Mouse (Mus musculus): ENCODE measurements around the gene Zfp810. TPM values are rescaled to one million over a fixed set of nuclear protein-coding genes. Genes with fewer than 3 reads are reported as not detected.

Zfp810 gene
- total RNA-seq, 2 experiments from 2014 or later = 16.0 to 17.8 TPM

DNA sequence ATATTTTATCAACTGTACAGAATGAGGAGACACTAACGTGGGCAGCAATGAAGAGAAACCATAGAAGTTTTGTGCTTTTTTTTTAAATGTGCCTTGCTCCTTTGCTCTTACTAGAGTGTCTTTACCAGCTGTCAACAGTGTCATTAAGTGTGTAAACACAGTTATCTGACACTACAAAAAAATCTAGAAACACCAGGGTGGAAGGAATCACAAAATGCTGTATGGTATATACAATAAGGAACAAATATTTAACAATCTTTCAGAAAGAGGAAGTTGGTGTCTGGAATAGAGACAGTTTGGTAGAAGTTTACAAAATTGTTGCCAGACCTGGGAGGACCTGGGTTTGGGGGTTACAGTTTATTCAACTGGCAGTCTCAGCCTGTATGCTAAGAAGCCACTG, 45.9 kb downstream of the Zfp810 start:
- DNase-seq (ENCODE audit: extremely low spot score in 1 of 2, low spot score in 1 of 2) = no peak

DNA sequence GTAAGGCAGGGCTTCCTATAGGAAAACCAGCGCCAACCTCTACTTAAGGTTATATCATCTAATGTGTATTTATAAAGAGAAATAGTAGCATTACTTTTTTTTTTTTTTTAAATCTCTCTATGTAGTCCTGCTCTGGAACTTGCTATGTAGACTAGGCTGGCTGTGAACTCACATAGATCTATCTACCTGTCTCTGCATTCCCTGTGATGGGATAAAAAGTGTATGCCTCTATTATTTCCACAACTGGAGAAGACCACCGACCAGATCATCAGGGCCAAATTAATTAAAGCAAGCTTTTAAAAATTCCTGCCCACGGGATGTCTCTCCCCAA, 47.4 kb downstream of the Zfp810 start:
- no peak for DNase-seq (ENCODE audit: extremely low spot score in 1 of 2, low spot score in 1 of 2)

DNA sequence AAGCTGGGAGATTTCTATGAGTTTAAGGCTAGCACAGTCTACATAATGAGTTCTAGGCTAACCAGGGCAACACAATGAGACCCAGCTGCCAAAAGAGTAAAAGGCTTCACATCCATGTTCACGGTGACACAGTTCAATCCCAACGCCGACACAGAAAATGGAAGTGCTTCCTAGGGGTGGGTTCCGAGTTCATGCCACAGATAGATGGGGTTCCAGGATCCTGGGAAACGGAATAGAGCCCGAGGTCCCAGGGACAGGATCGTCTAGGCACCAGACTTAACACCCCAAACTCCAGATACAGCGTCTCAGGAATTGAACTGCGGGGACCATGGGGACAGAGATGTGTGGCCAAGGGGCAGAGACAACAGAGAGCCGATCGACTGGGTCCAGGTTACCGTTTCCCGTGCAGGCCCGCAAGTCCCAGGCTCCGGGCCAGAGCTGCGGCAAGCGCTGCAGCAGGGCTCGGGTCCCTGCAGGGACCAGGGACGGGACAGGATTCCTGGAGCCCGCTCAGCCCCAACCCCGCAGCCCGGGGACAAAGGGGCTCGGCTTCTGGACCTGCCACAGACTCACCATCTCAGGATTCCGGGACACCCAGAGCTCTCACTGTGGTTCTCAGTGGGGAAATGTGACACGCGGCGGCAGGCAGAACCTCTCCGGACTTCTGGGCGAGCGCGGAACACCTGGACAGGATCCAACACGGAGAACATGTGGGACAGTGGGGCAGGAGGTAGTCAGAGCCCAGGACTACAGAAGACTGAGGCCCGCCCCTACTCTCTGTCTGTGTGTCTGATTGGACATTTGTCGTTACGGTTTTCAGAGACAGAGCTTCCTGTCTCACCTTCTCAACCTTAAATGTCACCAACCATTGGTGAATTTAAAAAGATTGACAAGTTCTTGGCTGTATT, 48.0 kb downstream of the Zfp810 start, which contains the start of gene Zfp599:
TSS of gene Zfp599 (minus strand) at position 712 of the 908 bp plus-strand sequence.
- DNase-seq (ENCODE audit: extremely low spot score in 1 of 2, low spot score in 1 of 2) = peak; percentile 27 to 31

DNA sequence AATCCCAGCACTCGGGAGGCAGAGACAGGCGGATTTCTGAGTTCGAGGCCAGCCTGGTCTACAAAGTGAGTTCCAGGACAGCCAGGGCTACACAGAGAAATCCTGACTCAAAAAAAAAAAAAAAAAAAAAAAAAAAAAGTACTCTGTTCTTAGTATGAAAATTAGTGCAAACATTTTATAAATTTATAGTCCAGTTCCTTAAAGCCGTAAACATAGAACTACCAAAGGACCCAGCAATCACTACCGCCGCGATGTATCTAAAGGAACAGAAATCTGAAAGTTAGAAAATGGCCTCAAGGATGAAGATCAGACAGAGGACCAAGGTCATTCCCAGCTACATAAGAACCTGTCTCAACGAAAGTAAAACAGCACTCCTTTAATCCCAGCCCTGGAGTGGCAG, 48.7 kb downstream of the Zfp810 start:
- DNase-seq (ENCODE audit: extremely low spot score in 1 of 2, low spot score in 1 of 2) = no peak

DNA sequence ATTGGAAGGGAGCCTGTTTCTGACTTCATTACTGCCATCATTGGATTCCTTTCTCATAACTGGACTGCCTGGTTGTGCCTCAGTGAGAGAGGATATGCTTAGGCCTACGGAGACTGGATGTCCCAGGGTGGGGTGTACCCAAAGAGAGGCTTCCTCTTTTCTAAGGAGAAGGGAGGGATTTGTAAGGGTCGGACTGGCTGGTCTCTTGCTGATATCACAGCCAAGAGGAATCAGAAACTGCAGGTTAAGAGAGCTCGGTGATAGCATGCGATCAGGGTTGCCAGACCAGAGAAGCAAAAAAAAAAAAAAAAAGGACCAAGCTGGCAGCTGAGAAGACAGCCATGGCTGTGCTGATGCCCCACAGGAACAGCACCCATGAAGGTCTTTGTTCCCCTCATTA, 50.9 kb downstream of the Zfp810 start:
- no peak for DNase-seq (ENCODE audit: extremely low spot score in 1 of 2, low spot score in 1 of 2)

DNA sequence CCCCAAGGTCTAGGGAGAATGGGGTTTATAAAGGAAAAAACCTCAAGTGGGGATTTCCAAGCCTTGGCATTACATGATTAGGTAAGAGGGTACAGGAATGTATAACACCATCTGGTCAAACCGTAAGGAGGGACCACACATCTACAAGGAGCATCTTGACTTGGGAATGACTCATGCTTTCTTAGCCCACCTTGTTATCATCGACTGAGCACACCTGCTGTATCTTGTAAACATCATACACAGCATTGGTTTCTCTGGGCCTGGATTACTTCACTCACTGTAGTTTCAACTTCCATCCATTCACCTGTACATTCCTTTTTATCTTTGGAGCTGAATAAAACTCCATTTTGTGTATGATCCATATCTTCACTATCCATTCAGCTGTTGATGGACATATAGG, 63.2 kb downstream of the Zfp810 start:
- DNase-seq (ENCODE audit: extremely low spot score in 1 of 2, low spot score in 1 of 2) = no peak

DNA sequence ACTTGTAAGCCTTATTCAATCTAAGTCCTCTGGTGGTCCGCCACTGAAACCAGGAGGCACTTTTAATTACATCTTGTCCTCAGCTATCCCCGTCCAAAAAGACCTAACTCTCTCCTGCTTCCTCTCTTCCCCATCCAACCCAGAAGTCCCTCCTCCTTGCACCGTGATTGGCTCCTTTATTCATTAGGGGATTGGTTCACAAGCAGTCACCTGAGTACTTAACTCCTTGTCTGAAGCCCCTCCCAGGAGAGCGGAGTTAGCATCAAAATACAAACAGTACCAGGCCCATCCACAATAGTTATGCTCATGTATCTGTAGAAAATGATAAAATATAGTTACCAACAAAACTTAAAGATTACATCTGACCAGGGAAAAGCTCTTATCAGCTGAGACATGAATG, 67.4 kb downstream of the Zfp810 start:
- no peak for DNase-seq (ENCODE audit: extremely low spot score in 1 of 2, low spot score in 1 of 2)

DNA sequence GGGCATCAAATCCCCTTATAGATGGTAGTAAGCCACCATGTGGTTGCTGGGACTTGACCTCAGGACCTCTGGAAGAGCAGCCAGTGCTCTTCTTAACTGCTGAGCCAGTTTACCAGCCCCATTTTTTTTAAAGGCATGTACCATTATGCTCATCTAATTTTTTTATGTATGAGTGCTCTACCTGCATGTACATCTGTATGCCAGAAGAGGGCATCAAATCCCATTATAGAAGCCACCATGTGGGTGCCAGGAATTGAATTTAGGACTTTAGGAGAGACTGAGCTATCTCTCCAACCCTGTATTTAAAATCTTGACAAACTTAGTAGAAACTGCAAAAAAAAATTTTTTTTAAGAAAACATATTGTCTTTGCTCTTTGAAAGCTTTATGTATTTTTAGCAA, 76.9 kb downstream of the Zfp810 start:
- DNase-seq (ENCODE audit: extremely low spot score in 1 of 2, low spot score in 1 of 2) = no peak

DNA sequence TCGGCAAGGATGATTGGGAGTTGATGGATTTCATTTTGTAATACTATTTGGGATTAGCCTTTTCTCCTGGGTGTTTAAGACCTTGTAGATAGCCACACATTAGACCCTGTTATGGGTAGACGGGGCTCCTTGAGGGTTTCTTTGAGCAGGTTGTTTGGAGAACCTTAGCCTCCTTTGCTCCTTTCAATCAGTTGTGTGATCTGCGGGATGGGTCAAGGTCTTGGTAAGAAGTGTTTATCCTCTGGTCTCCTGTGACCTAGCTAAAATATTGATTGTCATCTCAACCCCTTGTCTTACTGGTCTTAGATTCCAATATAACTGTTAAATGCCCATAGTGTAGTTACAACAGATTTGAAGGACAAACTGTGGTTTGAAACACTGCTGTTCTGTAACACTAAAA, 77.4 kb downstream of the Zfp810 start:
- DNase-seq (ENCODE audit: extremely low spot score in 1 of 2, low spot score in 1 of 2) = no peak

DNA sequence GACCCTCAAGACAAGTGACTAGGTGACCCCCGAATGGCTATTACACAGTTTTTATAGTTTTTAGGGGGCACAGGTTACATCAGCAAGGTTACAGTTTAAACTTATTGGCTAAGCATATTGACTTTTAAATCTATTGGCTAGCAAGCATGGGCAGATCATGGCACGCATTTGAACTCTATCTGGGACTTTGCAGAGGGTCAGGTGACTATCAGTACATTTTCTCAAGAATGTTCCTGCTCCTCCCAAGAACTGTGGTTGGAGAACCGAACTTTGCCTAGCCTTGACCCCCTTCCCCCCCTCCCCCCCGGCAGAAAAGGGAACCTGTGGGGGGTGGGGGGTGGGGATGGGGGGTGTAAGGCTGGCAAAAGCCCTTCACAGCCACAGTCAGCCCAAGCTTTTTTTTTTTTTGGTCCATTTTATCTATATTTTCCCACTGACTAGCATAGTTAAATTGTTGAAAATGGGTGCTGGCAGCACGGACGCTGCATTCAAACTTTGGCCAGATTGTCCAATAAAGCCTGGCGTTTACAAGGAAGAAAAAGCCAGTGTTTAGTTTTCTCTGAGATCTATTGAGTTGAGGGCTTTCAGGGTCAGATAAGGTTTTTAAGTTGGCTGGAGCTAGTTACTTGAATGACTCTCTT, 77.9 kb downstream of the Zfp810 start:
- DNase-seq (ENCODE audit: extremely low spot score in 1 of 2, low spot score in 1 of 2) = no peak

DNA sequence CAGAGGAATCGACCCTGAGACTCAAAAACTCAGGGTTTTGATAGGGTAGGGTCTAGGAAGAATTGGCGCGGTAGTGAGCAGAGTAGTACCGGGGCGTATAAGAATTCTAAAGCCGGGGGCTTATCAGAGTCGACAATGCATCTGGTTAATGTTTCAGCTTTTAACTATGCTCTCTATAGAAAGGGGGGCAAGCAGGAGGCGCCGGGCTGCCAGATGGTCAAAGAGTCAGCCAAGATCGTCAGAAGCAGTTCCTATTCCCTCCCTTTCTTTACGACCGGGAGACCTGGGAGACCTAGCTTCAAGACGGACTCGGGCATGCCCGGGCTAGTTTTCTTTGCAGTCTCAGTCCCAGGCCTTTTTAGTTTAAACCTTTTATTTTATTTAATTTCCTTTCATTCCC, 80.6 kb downstream of the Zfp810 start:
- DNase-seq (ENCODE audit: extremely low spot score in 1 of 2, low spot score in 1 of 2) = no peak

Other genes with a start within 250 kb of the Zfp810 start
- gene Gm49318, start 236.4 kb downstream of the Zfp810 start, total RNA-seq (2021) = 1 to 10 TPM; 1.2 to 3.9 TPM
- 10 to 100 TPM; 17.9 to 22.1 TPM for gene Zfp653, start 236.3 kb downstream of the Zfp810 start, total RNA-seq (2021)
- gene Ecsit, start 222.2 kb downstream of the Zfp810 start, total RNA-seq (2021) = 10 to 100 TPM; 45.6 to 45.8 TPM
- 1 to 10 TPM in 1 of 2 experiments, under 1 TPM in 1; 0.32 to 1.2 TPM for gene Cnn1, start 208.4 kb downstream of the Zfp810 start, total RNA-seq (2021)
- 10 to 100 TPM; 53.1 to 57.9 TPM for gene Elof1, start 190.5 kb downstream of the Zfp810 start, total RNA-seq (2021)
- gene Acp5, start 171.9 kb downstream of the Zfp810 start, total RNA-seq (2021) = under 1 TPM; 0.54 to 0.91 TPM
- 10 to 100 TPM; 48.2 to 54.3 TPM for gene Pigyl, start 150.8 kb downstream of the Zfp810 start, total RNA-seq (2021)
- gene Zfp872, start 119.6 kb downstream of the Zfp810 start, total RNA-seq (2021) = not detected
- gene Zfp809, start 81.9 kb downstream of the Zfp810 start, total RNA-seq (2021) = 10 to 100 TPM; 19.7 to 22.7 TPM
- 1 to 10 TPM; 5.0 to 5.5 TPM for gene Zfp599, start 47.8 kb downstream of the Zfp810 start, total RNA-seq (2021)
- gene Anln, start 81.5 kb upstream of the Zfp810 start, total RNA-seq (2021) = 10 to 100 TPM; 17.9 to 23.8 TPM
- gene 9530077C05Rik, start 103.9 kb upstream of the Zfp810 start, total RNA-seq (2021) = 1 to 10 TPM; 6.0 to 6.8 TPM
- gene Gm17545, start 146.6 kb upstream of the Zfp810 start, total RNA-seq (2021) = not detected
- gene Rp9, start 162.1 kb upstream of the Zfp810 start, total RNA-seq (2021) = 10 to 100 TPM; 29.2 to 32.4 TPM
- 10 to 100 TPM; 22.1 to 25.2 TPM for gene Bbs9, start 168.1 kb upstream of the Zfp810 start, total RNA-seq (2021)